Mouse (Mus musculus): ENCODE measurements at regions not wholly inside any gene's neighbourhood (a gene's known extent, or its start where the extent isn't known, plus 50 kb on each side); places are given as distances from the start of the nearest gene placed in this dataset.
A peak's percentile ranks its signal among the peaks of the same experiment; 100 is the strongest.

DNA sequence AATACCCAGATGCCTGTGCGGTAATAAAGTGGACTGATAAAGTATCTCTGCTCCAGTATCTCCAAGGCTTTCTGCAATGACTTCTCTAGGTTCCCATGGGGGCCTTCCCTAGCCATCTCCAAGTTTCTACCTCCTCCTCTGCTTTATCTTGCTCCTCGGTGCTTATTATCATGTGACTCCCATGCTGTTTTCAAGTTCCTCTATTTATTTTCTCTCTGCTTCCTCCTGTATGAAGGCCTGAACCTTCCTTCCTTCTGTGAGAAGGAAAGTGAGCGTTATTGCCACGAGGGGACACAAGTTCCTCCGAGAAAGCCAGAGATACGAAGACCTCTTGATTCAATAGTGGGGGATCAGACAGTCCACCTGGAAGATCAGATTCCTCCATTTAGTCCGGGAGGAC is 77.4 kb upstream of the Pkdcc start:
- DNase-seq (ENCODE audit: low spot score): no peak

- peak; percentile 58 for DNase-seq (ENCODE audit: low spot score)
Observed at GRCm38 (mm10) chr17:83138493-83139417, 76.3 kb upstream of the Pkdcc start.

DNA sequence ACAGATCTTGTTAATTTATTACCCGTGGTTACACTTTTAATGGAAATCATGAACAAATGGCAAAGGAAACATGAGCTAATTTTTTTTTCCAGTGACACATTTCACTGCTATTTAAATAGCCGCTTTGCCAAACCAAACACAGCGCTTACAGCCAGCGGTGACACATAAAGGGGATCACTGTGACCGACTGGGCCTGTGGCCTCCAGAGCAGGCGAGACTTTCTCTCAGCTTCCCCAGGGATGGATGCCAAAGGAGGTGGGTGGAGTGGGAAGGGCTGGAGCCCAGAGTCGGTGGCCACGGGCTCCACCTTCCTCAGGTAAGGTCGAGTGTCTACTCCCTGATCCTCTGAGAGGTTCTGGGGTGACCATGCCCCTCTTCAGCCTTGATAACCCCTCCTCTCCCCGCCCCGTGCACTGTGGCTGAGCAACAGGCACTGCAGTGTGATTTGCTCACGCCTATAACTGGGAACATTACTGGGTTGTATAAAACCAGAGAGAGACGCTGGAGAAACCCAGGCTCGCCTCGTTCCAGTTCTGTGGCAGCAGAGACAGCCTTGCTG is 66.6 kb upstream of the Pkdcc start:
- no peak for DNase-seq (ENCODE audit: low spot score)

DNA sequence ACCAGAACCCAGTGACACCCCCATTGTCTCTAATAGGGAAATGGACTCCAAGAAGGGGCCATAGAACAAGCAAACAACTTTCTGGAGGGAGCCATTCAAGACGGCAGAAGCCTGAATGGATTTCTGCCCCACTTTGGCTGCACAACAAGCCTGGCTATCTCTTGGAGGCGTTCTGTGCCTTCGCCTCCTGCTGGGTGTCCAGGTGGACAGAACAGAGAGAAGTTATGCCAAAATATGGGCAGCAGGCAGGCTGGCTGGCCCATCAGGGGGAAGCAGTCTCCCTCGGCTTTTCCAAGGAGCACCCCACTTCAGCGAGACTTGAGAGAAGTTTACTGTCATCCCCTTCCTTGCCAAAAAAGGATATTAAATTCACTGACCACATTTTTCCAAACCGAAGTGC is 65.8 kb upstream of the Pkdcc start:
- no peak for DNase-seq (ENCODE audit: low spot score)

DNA sequence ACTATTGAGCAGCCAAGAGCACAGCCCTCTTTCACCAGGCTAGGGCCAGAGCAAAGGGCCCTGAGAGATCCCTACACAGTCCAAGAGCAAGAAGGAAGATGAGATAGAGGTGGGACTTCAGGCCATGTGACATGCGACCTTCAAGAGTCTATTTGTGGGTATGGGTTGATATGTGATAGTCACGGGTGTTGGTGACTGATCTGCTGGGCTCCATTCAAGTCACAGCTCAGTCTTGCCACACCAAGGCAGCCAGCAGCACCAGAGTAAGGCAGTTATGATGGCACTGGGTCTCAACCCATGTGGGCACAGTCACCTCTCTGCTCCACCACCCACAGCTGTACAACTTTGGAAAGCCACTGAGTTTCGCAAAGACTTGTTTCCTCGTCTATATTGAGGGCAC is 60.0 kb upstream of the Pkdcc start:
- DNase-seq (ENCODE audit: low spot score): no peak

GRCm38 (mm10) chr17:83156682-83157081 is 58.4 kb upstream of the Pkdcc start:
- peak; percentile 64 for DNase-seq (ENCODE audit: low spot score)

DNA sequence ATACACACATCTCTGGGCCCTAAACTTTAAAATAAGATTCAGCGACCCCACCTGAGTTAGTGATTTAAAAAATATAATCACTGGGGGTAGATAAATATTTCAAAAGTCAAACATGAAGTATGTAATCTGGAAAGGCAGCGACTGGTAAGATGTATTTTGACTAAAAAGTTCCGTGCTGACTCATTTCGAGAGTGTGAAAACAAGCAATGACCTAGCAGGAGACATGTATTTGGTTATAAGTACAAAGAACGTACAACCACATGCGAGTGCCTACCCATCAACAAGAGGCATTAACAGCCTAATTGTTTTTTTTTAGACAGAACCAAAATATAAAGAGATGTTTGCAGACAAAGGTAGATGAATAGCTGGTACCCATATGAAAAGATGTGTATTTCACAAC is 57.0 kb upstream of the Pkdcc start:
- no peak for DNase-seq (ENCODE audit: low spot score)

DNA sequence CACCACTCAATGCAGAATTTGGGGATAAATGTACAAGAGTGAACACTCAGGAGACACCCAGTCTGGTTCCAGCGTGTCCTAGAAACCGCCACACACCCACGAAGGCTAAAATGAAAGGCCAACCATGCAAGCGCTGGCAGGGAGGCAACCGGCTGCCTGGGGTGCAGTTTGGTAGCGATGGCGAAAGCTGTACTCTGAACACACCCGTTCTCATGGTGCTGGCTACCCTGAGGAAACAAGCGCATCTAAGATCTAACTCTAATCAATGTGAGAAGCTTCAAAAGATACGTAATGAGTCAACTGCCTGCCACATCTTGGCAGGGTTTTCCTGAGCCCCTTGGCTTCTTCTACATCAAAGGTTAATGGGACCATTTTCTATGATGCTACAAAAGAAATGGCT is 56.4 kb upstream of the Pkdcc start:
- DNase-seq (ENCODE audit: low spot score): no peak

- DNase-seq (ENCODE audit: low spot score): no peak
Observed at GRCm38 (mm10) chr17:83159634-83160033, 55.5 kb upstream of the Pkdcc start.

DNA sequence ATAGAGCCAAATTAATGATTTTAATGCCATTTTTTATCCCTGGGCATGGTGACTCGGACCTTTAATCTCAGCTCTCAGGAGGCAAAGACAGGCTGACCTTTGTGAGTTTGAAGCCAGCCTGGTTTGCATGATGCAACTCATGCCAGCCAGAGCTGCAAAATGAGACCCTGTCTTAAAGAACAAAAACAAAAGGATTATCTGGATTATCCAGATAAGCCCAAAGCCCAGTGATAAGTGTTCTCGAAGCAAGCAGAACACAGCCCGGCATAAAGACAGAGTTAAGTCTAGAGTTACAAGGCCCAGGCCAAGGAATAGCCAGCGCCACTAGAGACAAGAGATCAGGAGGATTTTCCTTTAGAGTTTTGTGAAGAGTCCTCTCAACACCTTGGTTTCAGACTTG is 54.8 kb upstream of the Pkdcc start:
- no peak for DNase-seq (ENCODE audit: low spot score)

GRCm38 (mm10) chr17:83161731-83162130 is 53.4 kb upstream of the Pkdcc start:
- DNase-seq (ENCODE audit: low spot score): no peak

GRCm38 (mm10) chr17:83163952-83164560 is 51.0 kb upstream of the Pkdcc start:
- no peak for DNase-seq (ENCODE audit: low spot score)

DNA sequence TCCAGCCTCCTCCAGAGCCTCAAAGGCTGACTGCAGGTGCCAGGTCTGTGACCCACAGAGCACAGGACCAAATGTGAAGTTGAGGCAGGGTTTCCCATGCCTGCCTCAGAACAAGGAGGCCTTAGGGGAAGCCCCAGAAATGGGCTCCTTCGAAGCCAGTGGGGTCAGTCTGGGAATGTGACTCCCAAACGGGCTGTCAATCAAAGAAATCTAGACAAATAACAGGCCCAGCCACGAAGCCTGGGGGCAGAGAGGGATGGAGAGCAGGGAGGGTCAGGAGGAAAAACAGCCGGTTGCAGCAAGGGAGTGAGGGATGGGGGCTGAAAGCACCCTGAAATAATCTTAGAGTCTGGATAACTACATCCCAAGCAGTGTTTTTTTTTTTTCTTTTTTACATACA is 50.4 kb upstream of the Pkdcc start:
- DNase-seq (ENCODE audit: low spot score): peak; percentile 64

GRCm38 (mm10) chr17:83165140-83165539 is 50.0 kb upstream of the Pkdcc start:
- peak; percentile 64 for DNase-seq (ENCODE audit: low spot score)

Measured in embryo, embryonic 10.5 days (tissue).